Mouse (Mus musculus) hematopoietic stem cell, adult 5-6 weeks (primary cell): ENCODE measurements around the gene Josd1. TPM values are rescaled to one million over a fixed set of nuclear protein-coding genes. Genes with fewer than 3 reads are reported as not detected.
"Not testable (repeated sequence)": the region's sequence is repeated elsewhere in the genome, so short reads cannot be mapped to it uniquely, and the experiment has no call there.

Experiments used
- ATAC-seq, 2 experiments: fragments of 125-278 bp in 1 of 2; replicated peaks in 1 of 2; 2 replicates each; pipeline ENCODE4 v1.8.0; 2016 to 2017; ENCODE audit warnings: inconsistent platforms in 2 of 2, mild to moderate bottlenecking in 2 of 2, moderate number of reproducible peaks in 2 of 2, low read depth in 1 of 2, moderate TSS enrichment in 1 of 2; ENCODE audit not compliant: low FRiP score in 2 of 2, poor library complexity in 2 of 2, severe bottlenecking in 2 of 2, insufficient read depth in 1 of 2, low TSS enrichment in 1 of 2
- total RNA-seq: library from RNA; stranded (forward); fragments of 172-1452, 232-1000 nt; gene quantifications from 2 replicates; pipeline ENCODE4 v1.2.3, GENCODE M21; 2017

The Josd1 gene
- total RNA-seq, 1 experiment from 2014 or later, result 35.1 TPM

DNA sequence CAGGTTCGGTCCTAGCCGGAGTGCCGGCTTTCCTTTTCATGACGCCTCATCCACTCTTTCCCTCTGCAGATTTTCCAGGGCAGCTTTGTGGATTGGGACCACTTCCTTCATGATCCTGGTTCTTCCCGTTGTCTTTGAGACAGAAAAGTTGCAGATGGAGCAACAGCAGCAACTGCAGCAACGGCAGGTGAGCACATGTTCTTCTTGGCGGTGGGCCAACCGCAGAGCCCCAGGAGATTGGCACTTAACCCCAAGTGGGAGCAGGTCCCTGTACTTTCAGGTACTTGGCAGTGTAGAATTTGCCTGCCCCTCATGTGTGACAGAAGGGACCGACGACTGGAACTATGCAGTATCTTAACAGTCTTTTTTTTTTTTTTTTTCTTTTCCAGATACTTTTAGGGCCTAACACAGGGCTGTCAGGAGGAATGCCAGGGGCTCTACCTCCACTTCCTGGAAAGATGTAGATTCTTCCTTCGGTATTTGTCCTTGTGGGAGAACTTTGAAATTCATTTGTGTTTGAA is 15.8 kb downstream of the Josd1 start:
- not testable (repeated sequence) for ATAC-seq

DNA sequence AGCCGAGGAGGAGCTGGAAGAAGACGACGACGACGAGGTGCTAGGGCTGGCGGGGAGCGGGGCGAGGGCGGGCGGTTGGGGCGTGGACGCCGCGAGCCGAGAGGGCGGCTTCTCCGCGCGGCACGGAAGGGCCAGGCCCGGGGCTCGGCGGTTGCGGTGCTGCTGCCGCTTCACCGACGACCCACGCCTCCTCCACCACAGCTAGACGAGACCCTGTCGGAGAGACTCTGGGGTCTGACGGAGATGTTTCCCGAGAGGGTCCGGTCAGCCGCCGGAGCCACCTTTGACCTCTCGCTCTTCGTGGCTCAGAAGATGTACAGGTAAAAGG is 16.8 kb downstream of the Josd1 start:
- ATAC-seq, result no peak

DNA sequence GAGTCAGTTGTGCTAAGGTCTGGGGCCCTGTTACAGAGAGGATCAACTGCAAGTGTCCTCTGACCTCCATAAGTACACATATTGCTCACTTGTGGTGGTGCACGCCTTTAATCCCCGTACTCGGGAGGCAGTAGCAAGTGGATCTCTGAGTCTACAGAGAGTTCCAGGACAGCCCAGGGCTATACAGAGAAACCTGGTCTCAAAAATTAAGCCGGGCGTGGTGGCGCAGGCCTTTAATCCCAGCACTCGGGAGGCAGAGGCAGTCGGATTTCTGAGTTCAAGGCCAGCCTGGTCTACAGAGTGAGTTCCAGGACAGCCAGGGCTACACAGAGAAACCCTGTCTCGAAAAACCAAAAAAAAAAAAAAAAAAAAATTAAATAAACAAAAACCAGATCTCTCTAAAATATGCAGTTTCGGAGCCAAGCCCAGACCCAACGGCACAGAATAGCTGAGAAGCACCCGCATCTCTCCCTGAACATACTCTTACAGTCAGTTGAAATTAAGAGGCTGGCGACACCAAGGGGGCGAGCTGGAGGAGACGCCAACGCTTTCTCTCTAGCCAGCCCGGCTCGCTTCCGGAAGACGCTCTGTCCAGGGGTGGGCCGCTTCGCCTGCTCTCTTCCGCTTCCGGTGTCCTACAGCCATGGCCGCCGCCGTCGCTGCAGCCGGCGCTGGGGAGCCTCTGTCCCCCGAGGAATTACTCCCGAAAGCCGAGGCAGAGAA is 17.3 kb downstream of the Josd1 start, which contains the start of gene Tomm22:
Tomm22 (plus strand) TSS at position 613 of the 723 bp plus-strand sequence.
- ATAC-seq, result peak; percentile 95 to 99

DNA sequence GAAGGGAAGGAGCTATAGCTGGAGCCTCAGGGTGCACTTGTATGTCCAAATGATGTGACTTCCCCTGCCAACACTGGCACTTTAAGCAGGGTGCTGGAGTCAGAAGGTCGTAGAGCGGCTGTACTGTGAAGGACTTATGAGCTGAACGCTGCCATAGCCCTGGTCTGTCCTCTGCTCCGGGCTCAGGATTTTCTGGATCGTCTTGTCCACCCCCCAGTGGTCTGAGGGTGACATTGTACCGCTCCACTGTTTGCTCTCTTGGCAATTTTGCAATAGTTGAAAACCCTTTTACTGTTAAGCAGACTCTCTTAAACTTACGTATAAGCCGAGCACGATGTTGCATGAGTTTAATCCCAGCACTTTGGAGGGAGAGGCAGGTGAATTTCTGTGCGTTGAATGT is 18.5 kb downstream of the Josd1 start:
- no peak for ATAC-seq

DNA sequence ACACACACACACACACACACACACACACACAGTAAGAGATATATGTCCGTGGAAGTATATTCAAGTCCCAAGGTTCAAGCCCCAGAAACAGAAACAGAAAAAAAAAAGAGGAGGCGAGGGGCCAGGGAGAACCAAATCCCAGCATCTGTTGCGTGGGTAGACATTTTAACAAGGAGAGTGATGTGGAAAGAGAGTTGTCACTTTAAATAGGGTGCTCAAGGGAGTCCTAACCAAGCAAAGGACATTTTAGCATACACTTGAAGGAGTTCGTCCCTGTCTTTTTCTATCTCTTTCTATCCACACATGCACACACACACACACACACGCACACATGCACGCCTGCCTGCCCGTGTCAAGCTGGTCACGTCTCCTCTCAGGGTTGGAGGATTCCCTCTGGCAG is 23.1 kb downstream of the Josd1 start:
- no peak for ATAC-seq

DNA sequence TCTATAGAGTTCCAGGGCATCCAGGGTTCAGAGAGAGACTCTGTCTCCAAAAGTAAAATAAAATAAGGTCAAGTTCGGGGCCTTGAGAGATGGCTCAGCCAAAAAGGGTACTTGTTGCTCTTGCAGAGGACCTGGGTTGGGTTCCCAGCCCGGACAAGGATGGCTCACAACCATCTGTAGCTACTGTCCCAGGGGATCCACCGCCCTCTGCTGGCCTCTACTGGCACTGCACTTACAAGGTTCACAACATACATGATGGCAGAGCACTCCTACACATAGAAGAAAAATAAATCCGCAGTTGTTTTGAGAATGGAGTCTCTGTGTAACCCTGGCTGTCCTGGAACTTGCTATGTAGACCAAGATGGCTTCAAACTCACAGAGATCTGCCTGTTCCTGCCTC is 25.9 kb downstream of the Josd1 start:
- ATAC-seq, result no peak

DNA sequence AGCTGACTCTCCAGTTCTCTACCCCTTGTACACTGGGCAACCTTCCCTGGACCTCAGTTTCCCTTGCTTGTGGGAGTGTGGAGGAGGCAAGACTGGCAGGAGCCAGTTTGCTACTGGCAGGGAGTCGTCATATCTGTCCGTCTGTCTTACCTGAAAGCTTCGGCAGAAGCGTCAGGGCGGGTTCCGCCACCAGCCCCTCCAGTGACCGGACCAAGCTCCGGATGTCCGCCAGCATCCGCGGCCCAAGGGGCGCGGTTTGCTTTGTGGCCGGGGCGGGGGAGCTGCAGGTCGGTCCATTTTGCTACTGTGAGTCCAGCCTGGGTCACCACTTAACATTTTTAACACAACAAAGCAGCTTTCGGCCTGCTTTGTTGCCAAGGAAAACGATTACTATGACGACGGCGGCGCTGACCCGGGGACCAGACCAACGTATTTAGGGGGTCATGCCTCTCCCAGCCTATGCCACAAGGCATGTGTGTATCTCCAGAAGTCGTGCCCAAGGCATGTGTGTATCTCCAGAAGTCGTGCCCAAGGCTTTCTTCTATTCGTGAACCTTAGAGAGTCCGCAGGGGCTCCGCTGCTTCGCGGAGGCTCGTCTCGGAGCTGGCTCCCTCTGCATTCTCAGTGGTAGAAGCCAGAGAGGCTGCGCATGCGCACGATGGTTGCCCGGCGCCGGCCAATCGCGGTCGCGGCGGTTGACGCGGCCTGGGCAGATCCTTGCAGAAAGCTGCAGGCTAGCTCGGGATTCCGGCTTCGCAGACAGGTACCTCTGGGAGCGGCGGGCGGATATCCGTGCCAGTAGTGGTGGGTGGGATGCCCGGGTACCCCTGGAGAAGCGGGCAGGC is 29.0 kb downstream of the Josd1 start, which contains the start of the genes Fam227a and Cby1:
Fam227a (minus strand) TSS at position 426 of the 845 bp plus-strand sequence.
Cby1 (plus strand) TSS at position 669 of the 845 bp plus-strand sequence.
- peak; percentile 82 to 91 for ATAC-seq

DNA sequence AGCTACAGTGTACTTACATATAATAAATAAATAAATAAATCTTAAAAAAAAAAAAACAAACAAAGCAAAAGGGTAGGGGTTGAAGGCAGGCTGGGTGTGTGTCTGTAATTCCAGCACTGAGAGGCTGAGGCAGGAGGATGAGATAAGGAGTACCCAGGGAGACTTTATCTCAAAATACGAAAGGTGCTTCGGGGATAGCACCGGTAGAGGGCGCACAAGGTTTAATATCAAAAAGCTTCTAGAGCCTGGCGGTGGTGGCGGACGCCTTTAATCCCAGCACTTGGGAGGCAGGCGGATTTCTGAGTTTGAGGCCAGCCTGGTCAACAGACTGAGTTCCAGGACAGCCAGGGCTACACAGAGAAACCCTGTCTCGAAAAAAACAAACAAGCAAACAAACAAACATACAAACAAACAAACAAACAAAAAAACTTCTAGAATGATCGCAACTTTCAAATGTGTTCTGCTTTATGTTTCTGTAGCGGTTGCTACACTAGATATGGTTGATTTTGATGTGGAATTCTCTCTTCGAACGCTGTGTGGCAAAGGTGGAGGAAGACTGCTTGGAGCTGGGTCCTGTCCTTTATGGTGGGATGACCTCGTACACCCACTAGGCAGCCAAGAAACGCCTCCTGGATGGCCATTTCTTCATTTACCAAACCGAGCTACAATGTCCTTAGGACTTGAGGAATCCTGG is 29.7 kb downstream of the Josd1 start:
- peak; percentile 57 to 66; a peak in 3 of 4 replicates for ATAC-seq

DNA sequence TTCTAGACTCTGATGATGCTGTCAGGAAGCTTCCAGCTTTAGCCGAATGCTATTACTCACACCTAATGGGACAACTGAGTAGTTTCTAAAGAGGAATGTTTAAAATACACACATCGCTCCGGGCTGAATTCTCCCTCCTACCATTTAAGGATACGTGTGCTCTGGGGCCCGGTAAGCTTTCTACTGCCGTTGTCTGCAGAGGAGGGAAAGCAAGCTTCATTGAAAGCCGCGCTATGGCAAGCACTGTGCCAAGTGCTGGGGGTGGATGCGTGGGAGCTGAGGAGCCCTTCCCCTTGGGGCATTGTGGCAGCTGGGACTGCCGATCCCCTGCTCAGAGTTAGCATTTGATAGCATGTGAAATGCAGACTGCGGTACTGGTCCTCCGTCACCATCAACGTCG is 31.3 kb downstream of the Josd1 start:
- no peak for ATAC-seq

DNA sequence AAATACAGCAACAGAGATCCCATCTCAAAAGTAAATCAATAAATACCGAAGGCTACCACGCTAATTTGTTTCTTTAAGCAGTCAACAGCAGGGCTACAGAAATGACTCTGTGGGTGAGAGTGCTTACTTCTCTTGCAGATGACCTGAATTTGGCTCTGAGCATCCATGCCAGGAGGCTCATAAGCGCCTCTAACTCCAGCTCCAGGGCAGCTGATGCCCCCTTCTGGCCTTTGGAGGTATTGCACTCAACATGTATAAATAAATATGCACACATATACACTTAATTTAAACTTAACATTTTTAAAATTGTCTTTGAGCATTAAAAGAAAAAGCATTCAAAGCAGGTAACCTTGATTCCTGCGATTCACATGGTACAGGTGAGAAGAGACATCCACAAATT is 36.2 kb downstream of the Josd1 start:
- ATAC-seq, result no peak

DNA sequence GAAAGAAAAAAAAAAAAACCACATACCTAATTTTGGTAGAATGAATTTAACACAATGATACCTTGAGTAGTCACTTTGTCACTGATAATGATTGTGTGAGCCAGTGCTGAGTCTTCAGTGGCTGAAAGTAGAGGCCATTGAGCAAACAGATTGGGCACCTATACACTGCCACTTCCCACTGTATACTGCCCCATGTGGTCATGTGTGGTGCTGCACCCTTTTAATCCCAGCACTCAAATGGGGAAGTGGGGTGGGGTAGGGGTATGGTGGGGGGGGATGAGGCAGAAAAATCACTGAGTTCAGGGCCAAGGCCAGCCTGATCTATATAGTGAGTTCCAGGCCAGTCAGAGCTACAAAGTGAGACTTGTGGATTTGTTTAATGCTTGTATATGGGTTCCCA is 37.1 kb downstream of the Josd1 start:
- peak; percentile 81 to 94 for ATAC-seq

DNA sequence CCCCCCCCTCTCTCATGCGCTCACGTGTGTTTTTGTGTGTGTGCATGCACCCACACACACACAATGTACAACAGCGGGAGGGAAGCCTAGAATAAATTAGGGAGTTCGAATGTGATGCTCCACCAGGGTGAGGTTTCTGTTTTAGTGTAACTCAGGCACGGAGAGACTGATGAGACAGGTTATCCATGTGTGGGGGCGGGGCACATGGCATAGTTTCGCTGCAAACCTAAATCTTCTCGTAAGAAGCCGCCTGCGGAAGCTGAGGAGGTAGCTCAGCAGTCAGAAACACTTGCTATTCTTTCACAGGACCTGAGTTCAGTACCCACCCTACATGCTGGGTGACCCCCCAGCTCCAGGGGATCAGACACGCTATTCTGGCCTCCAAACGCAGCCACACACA is 39.6 kb downstream of the Josd1 start:
- no peak for ATAC-seq

DNA sequence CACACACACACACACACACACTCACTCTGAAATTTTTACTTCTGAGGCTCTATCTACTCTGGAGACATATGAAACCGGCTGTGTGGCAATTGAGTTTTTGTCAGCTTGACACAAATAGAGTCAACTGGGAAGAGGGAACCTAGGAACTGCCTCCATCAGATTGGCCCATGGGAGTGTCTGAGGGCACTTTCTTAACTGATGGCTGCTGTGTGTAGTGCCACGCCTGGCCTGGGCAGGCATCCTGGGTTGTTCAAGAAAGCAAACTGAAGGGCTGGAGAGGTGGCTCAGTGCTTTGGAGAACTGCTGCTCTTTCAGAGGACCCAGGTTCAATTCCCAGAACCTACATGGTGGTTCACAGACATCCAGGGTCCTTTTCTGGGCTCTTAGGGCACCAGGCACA is 42.2 kb downstream of the Josd1 start:
- ATAC-seq, result no peak

DNA sequence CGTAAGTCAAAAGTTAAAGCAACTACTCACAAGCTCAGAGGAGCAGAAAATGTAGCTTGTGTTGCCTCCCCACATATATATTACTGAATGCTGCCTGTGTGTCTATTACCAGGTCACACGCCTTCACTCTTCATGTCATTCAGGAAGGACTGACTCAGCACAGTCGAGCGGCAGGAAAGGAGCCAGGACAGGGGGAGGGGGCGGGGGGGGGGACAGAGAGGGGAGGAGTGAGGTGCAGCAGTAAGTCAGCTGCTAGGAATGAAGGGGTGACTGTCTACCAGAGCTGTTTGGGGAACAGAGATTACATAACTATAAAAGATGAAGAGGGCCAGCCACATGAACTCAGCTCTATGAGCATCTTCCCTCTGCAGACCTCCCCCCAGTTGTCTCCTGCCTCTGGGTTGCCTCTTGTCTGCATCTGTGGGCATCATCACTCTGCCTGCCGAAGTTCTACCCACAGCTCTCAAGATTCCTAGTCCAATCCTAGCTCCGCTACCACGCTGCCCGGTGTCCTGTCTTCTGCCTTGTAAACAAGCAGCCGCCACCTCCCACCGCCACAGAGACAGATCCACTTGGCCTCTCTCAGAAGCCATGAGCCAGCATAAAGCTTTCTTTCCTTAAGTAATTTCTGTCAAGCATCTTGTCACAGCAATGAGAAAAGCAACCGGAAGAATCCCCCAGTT is 46.4 kb downstream of the Josd1 start:
- ATAC-seq, result peak in 1 of 2 experiments; percentile 65; a peak in 2 of 4 replicates

DNA sequence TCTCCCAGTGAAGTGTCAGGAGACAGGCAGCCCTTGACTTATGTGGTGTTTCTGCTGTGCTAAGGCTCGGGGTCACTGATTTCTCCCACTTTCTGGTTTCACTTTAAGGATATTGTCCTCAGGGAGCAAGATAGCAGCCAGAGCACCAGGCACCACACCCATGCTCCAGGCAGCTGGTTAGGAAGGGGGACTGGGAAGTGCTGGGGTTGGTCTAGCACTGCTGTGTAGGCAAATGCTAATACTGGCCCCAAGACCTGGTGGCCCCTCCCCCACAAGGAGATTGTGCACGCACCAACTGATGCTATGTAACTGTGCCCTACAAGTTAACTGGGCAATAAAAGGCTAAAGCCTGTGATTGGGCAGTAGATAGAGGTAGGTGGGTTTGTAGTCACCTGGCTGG is 57.2 kb downstream of the Josd1 start:
- no peak for ATAC-seq
